Mouse (Mus musculus): Measurements from ENCODE around the gene Ermard.

DNA sequence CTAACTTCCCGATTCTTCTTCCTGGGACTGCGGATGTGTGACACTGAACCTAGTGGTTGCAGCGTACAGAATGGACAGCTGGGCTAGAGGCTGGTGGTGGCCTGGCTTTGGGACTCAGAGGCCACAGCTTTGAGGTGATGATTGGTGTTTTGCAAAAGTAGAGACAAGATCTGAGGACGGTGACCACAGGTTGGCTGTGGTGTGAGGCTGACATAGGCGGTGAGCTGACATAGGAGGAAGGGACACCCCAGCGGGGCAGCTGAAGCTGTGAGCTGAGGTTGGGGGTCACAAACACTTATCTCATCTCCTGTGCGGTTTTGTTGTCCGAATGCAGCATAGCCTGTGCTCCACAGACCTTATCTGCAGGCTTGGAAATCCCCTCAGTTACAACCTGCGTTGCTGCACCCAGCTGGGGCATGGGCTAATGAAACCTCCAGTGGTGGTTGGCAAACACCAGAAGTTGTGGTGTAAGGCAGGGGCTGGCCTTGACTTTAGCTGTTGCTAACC, 66.2 kb downstream of the Ermard start:
- TF ChIP-seq CTCF (IDR thresholded peaks at IDR 0.05; ENCODE audit: borderline replicate concordance, insufficient read depth, low read length) (no peak), POLR2A (IDR thresholded peaks at IDR 0.05; ENCODE audit: low read depth, low read length) (no peak)
